Mouse (Mus musculus): ENCODE measurements around the gene Fis1.

GRCm38 (mm10) chr5:136960053-136960452, 7.0 kb downstream of the Fis1 start:
- TF ChIP-seq CTCF (IDR thresholded peaks at IDR 0.05; ENCODE audit: extremely low read depth, insufficient read depth, low read length) (no peak), POLR2A (IDR thresholded peaks at IDR 0.05; ENCODE audit: extremely low read depth, insufficient read depth, low read length) (no peak)
